Mouse (Mus musculus): ENCODE data around the gene Fhl3.
"Not testable (repeated sequence)": the region's sequence is repeated elsewhere in the genome, so short reads cannot be mapped to it uniquely, and the experiment has no call there.

Fhl3 gene

DNA sequence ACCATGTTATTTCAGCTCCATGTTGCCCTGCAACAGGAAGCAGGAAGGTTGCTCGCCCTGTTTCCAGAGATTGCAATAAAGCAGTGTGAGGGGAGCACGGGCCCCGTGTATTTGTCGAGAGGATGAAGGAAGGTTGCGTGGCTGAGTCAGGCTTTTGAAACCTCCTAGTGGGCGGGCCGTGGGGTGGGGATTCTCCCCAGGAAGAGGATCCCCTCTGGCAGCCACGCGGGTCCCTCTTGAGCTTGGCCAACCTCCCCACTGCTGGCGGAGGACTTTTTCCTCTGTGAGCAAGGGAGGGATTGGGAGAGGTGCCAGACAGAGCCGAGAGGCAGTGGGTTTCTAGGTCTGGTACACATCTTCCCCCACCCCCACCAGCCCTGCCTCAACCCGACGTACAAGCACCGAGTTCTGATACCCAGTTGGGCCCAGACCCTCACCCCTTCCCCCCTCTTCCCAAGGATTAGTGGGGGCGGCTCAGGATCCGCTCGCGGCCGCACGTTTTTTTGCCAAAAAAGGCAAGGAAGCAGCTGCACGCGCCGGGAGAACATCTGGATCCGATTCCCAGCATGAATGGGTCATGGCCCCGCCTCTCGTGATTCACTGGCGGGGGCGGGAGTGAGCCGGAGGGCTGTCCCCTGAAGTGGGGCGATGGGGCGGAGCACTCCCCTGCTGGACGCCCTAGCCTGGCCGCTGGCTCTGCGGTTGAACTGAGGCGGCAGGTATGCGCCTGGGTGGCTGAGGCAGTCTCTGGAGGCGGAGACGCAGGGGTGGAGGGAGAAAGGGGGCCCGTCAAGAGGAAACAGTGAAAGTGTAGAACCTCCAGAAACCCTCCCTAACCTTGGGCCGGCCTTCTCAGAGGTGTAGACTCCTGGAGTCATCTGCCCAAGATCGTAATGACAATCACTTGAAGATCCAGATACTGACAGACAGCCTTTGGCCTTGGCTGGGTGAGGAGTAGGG, 8.3 kb downstream of the Fhl3 start:
- DNase-seq (ENCODE audit: low spot score) = peak; percentile 93

DNA sequence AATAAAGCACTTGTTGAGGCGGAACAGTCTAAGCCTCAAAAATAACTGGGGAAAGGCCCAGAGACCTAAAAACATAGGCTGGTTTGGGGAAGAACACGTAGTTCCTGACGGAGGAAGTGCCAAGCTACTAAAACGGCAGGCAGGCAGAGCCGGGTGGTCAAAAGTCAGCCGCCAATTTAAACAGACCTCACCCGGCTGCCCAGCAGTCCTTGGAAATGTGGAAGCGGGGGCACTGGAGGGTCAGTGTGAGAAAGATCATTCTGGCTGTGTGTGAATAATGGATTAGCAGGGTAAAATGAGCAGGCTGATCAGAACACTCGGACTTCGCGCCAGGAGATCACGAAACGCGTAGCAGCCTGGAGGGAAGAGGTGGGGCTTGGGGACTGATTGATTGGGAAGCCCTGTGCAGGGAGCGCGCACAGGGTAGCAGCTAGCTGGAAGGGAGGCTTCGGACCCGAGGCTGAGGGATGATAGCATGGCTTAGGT, 9.5 kb downstream of the Fhl3 start:
- peak; percentile 59 for DNase-seq (ENCODE audit: low spot score)

DNA sequence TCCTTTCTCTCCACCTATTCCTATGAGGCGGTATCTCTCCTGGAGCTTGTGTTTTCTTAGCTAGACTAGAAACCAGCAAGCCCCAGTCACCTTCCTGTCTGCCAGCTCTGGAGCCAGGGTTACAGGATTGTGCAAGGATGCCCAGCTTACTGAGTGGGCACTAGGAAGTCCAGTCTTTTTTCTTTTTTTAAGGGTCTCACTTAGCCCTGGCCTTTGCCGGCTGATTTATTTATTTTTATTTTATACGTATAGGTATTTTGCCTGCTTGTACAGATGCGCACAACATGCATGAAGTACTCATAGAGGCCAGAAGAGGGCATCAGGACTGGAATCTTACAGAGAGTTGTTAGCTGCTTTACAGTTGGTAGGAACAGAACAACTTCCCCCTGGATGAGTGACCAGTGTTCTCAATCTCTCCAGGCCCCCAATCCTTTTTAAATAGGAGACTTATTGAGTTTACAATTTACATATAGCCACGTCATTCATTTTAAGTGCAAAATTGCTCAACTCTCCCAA, 10.3 kb downstream of the Fhl3 start:
- no peak for DNase-seq (ENCODE audit: low spot score)

DNA sequence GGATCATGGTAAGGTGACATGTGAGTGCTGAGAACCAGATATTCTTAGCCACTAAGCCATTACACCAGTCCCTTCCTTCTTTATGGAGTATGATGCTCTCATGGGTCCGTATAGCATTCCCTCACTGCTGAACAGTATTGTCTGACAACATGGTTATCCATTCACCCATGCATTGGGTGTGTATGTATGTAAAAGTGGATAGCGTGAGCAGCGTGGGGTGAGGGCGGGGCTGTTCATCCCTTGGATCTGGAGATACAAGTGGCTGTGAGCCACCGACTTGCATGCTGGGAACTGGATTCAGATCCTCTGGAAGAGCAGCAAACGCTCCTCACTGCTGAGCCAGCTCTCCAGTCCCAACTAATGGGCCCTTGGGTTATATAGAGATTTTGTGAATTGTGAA, 12.1 kb downstream of the Fhl3 start:
- DNase-seq (ENCODE audit: low spot score) = no peak

DNA sequence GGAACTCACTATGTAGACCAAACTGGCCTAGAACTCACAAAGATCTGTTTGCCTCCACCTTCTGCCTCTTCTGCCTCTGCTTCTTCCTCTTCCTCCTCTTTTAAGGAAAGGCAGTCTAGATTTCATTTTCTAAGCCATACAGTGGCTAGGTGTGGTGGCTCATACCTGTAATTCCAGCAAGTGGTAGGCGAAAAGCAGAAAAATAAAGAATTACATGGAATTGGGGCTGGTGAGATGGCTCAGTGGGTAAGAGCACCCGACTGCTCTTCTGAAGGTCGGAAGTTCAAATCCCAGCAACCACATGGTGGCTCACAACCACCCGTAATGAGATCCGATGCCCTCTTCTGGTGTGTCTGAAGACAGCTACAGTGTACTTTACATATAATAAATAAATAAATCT, 13.3 kb downstream of the Fhl3 start:
- DNase-seq (ENCODE audit: low spot score) = not testable (repeated sequence)

DNA sequence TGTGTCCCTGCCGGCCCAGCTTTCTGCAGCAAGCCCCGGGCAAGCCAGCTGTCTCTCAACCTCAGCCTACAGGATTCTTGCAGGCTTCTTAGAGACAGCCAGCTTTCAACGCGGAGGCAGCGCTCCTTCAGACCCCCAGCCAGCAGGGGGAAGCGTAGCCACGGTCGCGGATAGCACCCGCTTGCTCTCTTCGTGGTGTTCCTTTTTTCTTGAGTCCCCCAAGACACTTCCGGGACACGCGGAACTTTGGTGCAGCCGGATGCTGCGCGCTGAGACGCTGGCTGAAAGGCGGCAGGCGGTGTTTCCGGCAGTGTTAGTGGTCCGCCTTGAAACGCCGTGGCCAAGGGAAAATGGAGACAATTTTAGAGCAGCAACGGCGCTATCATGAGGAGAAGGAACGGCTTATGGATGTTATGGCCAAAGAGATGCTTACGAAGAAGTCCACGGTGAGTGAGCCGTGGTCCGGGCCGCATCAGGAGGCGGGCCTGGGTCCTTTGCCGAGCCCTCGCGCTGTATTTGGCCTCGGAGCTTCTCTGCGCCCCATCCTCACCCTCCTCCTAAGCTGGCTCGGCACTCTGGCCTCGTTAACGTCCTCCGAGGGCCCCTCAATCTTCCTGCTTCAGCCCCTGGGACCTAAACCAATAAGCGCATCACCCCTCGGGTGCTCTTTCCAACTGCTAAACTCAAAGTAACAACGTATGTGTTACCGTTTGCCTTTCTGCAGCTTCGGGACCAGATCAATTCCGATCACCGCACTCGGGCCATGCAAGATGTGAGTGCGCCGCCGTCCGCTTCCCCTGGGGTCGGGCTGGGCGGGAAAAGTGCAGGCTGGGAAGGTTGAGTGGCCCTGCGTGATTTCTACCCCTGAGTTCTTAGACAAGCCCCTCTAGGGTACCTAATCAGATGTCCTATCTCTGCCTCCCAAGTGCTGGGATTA, 14.3 kb downstream of the Fhl3 start, which contains the start of gene Sf3a3:
Gene Sf3a3 (plus strand): TSS at position 232 of the 937 bp plus-strand sequence.
- peak; percentile 92 for DNase-seq (ENCODE audit: low spot score)

DNA sequence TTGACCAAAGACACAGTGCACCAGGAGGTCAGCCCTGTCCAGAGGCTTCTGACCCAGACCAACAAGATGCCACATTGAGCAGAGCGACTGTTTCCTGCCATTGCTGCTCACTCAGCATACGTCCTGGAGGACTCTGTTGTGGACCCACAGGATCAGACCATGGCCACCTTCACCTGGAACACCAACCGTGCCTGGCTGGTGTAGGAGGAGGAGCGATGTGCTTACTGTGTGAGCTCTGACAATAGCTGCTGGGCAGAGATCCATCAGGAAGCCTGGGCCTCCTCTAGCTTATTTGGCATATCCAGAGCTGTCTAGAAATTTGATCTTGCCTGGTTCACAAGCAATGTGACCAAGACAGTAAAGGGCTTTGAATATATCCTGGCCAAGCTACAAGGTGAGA, 18.6 kb downstream of the Fhl3 start:
- no peak for DNase-seq (ENCODE audit: low spot score)

DNA sequence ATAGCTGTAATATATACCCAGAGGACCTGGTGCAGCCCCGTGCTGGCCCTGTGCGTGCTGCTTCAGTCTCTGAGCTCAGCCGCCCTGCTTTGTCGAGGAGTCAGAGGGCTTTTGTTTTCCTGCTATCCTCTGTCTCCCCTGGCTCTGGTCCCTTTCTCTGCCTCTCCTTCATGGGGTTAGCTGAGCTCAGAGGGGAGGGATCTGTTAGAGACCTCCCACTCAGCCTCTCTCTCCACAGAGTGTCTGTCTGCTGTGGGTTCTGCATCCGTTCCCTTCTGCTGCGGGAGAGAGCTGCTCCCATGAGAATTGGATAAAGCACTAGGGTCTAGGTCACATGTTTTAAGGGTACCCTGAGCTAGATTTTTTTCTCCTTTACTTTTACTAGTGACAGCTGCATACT, 25.6 kb downstream of the Fhl3 start:
- no peak for DNase-seq (ENCODE audit: low spot score)

DNA sequence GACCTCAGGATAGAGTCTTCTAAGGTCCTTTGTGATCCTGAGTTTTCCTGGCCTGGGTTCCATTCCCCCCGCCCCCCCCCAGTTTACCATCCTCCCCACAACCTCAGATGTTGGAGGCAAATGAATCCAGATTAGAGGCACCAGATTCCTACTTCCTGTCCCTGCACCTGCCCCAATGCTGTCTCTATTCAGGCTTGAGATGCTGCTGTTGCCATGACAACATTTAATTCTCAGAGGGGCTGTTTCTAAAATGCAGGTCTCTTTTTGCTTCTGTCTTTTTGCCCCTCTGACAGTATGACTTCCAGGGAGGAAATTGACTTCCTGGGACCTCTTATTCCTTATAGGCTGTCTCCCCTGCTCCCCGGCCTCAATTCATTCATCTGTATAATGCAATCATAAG, 36.5 kb downstream of the Fhl3 start:
- DNase-seq (ENCODE audit: low spot score) = no peak

DNA sequence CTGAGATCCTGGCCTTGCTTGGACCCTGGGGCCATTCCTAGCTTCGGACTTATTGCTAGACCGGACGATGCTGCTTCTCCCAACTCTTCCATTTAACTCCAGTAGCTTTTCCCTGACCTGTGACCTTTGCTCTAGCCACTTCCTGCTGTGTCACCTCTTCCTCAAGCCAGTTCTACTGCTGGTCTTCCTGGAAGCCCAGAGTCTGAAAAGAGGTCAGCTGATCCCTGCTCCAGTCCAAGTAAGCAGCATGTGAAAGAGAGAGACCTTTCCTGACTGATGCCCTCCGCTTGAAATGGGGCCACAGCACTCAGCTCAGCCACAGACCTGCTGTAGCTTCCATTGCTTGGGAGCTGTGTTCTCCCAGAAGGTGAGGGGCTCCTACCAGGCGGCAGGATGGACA, 37.0 kb downstream of the Fhl3 start:
- DNase-seq (ENCODE audit: low spot score) = no peak

DNA sequence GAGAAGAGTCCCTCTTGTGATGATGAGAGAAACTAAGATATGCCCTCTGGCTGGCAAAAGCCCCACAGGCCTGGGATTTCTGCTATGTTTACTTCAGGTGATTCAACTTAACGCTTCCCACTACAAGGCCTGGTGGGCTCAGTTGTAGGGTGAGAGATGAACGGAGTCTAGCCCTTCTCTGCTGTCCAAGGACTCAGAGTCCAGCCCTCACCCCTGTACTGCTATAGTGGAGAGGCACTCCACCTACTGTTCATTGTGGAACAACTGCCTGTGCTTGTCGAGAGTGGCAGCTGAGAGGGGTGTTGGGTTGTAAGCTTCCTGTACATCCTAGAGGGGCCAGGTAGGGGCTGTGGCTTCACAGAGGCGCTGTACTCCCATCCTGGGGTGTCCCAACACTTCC, 37.5 kb downstream of the Fhl3 start:
- no peak for DNase-seq (ENCODE audit: low spot score)

DNA sequence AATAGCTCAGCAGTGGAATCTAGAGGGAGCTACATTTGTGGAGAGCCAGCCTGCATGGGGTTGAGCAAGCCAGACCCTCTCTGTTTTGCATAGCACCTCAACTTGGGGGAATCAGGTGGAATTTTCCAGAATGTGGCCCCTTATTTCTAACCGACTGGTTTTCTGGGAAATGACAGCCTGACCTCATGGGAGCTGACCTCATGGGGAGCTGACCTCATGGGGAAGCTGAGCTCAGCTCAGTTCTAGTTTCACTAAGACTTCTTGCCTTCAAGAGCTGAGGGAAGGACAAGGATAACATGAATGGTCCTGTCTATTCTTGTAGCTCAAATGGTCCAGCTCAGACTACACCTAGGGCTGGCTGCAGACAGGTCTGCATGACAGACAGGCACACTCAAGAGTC, 38.3 kb downstream of the Fhl3 start:
- no peak for DNase-seq (ENCODE audit: low spot score)

DNA sequence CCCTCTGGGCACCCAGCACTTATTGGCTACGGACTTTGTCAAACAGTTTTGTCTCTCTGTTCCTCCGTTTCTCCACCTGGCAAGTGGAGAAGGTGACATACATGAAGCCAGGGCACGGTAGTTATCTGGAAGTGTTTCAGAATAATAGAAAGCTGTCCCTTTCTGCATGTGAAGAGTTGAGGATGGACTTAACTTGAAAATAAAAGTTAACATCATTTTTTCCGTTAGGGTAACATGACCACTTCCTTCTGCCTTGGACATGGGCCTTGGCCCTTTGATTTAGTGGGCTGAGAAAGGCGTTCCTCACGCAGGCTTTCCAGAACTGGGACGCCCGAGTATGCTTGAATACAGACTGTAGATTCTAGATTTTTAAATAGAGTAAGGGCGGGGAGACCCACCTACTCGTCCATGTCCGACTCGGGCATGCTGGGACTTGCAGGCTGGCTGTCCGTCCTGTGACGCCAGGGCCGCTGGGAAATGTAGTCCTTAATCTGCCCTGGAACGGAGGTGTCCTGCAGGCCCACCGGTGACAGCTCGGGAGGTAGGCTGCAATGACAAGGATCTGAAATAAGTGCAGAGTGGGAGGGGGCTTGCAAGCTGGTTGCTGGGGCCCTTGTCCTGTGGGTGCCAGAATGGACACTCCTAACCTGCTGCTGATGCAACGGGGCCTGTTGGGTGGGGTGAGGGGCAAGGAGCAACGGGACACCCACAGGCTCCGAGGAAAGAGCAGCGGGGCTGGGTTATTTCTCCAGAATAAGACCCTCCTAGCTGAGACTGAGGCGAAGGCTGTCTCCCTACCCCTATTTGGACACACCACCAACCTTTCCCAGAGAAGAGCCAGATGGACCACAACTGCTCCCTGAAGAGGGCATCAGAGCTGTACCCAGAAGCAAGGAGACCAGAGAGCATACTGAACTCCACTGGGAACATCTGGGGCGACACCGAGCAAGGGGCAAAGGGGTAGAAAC, 41.2 kb downstream of the Fhl3 start, which contains the start of gene Inpp5b:
Gene Inpp5b (plus strand): TSS at position 475 of the 968 bp plus-strand sequence.
- DNase-seq (ENCODE audit: low spot score) = peak; percentile 85

DNA sequence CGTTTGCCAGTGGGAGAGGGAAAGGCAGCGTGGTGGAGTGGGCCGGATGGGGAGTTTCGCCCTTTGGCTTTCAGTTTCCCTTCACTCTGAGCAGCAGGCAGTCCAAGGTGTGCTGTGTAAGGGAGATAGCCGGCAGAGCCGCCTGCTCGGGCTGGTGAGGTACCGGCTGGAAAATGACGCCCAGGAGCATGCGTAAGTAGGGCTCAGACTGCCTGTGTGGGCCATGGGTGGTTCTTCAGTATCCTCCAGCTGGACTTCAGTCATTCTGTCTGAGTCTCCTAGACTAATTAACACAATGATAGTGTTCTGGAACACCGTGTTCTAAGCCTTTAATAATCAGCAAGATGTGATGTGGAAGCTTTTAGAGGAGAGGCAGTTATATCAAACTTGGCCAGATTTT, 42.3 kb downstream of the Fhl3 start:
- no peak for DNase-seq (ENCODE audit: low spot score)

DNA sequence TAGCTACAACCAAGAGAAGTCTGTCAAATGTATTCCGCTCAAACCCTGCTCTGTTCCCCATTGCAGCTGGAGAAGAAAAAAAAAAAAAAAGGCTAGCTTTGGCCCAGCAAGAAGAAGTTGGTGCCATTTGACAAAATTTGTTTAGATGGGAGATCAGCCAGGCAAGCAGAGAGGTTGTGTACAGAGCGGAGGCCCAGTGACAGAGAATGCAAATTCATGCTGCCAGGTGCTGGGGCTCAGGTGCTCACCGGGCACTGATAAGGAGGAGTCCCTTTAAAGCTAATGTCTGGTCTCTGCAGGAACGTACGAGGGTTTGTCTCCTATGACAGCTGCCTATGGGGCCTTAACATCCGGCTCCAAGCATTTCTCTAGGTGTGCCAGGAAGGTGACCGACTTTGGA, 46.1 kb downstream of the Fhl3 start:
- no peak for DNase-seq (ENCODE audit: low spot score)

DNA sequence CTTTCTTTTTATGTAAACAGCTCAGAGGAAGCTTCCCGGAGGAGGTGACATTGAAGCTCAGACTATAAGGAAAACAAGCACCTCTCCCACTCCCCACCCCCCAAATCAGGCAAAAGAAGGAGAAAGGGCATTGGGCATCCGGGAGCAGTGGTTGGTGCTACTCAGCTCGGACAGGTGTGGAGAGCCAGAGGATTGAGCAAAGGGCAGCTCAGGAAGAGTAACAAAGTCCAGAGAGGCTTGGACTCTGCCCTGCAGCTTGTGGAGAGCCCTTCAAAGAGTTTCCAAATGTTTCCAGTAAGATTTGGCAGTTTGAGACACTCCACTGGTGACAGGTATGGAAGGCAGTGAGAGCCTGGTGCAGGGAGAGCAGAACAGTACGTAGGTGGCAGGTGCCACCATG, 47.4 kb downstream of the Fhl3 start:
- DNase-seq (ENCODE audit: low spot score) = no peak

DNA sequence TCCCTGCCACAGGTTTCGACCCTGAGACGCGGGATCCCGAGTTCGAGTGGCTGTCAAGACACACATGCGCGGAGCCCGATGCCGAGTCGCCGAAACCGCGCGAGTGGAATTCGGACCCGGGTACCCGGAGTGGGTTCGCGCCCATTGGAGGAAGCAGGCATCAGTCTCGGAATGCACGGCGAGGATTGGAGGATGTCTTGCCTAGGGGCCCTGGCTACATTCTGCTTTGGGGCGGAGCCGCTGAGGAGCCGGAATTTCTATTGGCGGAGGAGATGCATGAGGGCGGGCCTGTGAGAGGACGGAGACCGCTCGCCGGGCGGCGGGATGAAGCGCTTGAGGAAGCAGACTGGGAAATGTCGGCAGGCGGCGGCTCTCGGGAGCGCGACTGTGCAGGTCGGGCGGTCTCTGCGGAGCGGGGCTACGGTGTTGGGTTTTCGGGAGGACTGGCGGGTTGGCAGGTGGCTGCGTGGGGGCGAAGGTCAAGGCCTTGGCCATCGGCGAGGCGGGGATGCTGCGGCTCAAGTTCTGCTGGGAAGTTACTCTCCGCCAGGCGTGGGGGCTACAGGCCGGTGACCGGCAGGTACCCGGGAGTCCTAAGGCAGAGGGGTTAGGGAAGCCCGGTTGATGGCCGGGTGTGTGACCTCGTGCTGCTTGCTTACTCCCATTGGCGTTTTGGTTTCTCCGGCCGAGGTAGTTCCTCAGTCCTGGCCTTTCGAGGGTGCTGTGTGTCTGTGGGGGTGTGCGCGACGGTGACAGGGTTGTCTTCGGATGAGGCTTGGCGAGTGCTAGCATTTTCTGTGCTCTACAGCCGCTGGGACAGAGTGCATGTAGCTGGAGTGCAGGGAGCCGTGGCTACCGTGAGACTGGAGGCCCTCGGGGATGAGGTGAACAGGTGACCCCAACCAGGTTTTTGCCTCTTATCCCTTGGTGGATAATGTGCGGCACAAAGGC, 51.1 kb downstream of the Fhl3 start:
- DNase-seq (ENCODE audit: low spot score) = peak; percentile 97

DNA sequence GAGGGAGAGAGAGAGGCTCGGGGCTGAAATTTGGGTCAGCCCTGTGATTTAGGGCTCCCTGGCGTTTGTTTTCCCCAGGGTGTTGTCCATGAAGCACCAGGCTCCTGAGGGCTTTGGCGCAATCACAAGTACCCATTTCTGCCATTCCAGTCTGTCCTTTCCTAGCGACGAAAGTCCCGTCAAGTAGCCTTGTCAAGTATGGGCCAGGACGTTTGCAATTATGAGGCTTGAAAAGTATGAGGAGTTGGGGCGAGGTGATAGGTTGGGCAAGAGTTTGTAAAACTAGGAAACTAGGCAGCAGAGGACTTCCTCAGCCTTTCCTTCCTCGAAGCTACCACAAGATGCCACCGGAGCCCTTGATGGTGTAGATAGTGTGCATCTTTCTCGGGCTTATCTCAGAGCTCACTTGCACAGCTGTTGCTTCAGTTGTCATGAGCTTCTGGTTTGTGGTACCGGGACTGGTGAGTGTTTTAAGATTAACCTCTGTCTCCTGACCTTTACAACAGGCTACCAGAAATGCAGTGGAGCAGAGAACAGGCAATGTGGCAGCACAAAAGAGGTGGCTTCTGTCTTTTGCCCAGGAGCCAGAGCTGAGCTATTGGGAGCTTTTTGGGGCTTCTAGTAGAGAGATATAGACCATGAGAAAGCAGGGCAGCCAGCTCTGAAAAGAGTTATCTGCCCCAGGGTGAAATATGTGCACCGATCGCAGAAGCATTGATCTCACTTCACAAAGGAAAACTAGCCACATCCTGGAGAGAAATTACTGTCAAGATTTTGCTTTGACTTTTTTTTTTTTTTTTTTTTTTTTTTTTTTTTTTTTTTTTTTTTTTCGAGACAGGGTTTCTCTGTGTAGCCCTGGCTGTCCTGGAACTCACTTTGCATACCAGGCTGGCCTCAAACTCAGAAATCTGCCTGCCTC, 52.0 kb downstream of the Fhl3 start:
- DNase-seq (ENCODE audit: low spot score) = no peak

DNA sequence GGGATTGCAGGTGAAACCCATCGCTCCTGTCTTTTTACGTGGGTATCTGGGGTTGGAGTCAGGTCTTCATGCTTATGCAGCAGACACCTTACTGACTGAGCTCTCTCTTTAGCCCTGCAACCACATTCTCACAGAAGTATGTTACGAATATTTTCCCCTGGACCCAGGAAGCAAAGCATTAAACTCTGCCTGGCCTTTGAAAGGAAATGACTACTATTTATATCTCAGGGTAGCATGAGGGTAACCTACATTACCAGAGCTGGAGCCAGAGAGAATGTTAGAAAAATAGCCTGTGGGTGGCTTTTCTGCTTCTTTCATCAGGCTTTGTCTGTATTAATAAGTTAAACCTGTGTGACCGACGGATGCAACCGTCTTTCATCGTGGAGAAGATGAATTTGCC, 55.0 kb downstream of the Fhl3 start:
- DNase-seq (ENCODE audit: low spot score) = no peak

All from testis, postnatal 10 days (tissue).